Mouse (Mus musculus): ENCODE measurements at regions not wholly inside any gene's neighbourhood (a gene's known extent, or its start where the extent isn't known, plus 50 kb on each side); places are given as distances from the start of the nearest gene placed in this dataset.

DNA sequence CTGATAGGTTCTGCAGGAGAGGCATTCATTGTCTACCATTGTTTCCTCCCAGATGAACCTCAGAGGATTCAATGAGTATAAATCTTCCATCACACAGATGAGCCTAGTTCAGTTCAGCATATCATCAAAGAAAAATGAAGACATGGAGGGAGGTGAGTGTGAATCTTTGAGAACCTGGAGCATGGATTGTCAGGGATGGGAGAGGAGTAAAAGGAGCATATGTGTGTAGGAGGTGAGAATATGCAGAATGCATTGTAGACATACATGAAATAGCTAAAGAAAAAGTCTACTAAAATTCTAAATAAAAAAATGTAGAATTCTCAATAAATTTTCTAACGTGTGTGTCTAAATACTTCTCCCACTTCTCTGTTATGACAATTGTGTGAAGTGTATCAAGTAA, 284.8 kb upstream of the Kif2b start:
- Histone ChIP-seq H3K4me3 (no peak overlapping the region), H3K27ac (no peak overlapping the region)
- no peak for DNase-seq (ENCODE audit: extremely low spot score in 1 of 2, low spot score in 2 of 2)
- TF ChIP-seq CTCF (IDR thresholded peaks at IDR 0.05): no peak
- intact Hi-C loops (cut with DNase I): no loop called here

GRCm38 (mm10) chr11:91856473-91856872, 279.1 kb upstream of the Kif2b start:
- Histone ChIP-seq H3K4me3 (no peak overlapping the region), H3K27ac (no peak overlapping the region)
- intact Hi-C loops (cut with DNase I): no loop called here
- no peak for TF ChIP-seq CTCF (IDR thresholded peaks at IDR 0.05)
- DNase-seq (ENCODE audit: extremely low spot score in 1 of 2, low spot score in 2 of 2): no peak

- intact Hi-C loops (cut with DNase I): no loop called here
- no peak for TF ChIP-seq CTCF (IDR thresholded peaks at IDR 0.05)
- Histone ChIP-seq H3K27ac (no peak overlapping the region), H3K4me3 (no peak overlapping the region)
- no peak for DNase-seq (ENCODE audit: extremely low spot score in 1 of 2, low spot score in 2 of 2)
Measured at GRCm38 (mm10) chr11:91831113-91831512, 253.8 kb upstream of the Kif2b start.

DNA sequence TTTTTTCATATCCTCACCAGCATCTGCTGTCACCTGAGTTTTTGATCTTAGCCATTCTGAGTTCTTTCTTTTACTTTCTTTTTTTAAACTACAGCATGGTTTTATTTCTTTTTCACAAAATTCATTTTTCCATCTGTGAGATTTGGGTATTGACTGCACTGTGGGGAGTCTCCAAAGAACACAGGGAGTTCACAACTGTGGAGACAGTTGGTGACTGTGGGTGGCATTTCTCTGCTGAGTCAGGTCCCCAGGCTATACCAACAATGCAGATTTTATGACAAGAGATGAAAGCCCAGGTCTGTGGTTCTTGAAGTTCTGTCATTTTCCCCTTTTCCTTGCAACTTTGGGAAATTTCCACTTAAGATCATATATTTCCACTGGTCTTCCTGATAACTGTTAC, 243.5 kb upstream of the Kif2b start:
- intact Hi-C loops (cut with DNase I): no loop called here
- Histone ChIP-seq H3K27ac (no peak overlapping the region), H3K4me3 (no peak overlapping the region)
- TF ChIP-seq CTCF (IDR thresholded peaks at IDR 0.05): no peak
- peak; percentile 9 to 16 for DNase-seq (ENCODE audit: extremely low spot score in 1 of 2, low spot score in 2 of 2)
